Mouse (Mus musculus): ENCODE measurements around the gene Qrich2.
A peak's percentile ranks its signal among the peaks of the same experiment; 100 is the strongest.
"Not testable (repeated sequence)": the region's sequence is repeated elsewhere in the genome, so short reads cannot be mapped to it uniquely, and the experiment has no call there.

Gene Qrich2

DNA sequence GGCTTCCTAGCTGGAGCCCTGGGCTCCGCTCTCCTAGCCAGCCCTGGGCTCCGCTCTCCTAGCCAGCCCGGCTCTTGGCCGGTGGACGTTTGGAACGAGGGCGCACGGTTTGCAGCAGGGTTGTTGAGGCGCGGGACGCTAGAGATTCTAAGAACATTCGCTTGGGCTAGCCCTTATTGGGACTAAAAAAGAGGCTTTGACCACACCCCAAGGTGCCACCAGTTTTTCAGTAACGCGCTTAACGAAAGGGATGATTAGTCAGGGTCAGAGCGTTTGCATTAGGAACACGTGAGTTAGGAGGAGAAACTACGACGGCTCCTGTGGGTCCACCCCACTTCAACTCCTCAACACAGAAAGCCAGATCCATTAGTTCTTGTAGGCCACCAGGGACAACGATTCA lies at the start of gene Qrich2:
Qrich2 (minus strand) TSS at position 101 of the 400 bp plus-strand sequence.
- no peak for DNase-seq

- no peak for DNase-seq
These were observed 49.4 kb upstream of the Qrich2 start for GRCm38 (mm10) chr11:116515330-116516020.

DNA sequence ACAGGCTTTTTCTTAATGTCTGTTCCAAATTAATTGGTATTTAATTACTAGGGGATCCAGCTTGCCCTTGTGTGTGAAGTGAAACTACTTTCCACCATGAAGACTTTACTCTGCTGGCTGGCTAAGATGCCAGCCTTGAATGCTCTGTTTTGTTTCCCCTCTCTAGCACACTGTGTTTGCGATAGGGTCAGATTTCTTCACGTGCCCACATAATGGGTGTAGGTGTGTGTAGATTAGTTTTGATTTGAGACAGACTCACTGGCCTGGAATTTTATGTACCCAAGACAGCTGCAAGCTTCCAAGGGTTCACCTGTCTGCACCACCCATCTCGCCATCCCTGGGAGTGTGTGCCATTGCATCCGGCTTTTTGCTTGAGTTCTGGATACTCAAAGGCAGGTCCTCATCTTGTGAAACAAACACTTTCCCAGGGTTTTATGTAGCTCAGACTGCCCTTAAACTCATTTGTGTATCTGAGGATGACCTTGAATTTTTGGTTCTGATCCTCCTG lies 47.5 kb upstream of the Qrich2 start:
- DNase-seq = no peak

DNA sequence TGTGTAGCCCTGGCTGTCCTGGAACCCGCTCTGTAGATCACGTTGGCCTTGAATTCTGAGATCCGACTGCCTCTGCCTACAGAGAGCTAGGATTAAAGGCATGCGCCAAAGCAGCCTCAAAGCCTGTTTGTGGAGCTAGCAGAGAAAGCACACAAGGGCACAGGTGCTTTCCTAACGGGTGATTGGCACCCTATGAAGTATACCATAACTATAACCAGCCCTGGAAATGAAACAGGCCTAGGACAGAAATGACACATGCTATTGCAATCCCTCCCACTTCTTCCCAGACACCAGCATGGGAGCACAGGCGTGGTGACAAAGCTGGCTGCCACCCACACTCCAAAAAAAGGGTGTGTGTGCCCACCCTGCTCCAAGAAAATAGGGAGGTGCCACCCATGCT lies 46.9 kb upstream of the Qrich2 start:
- DNase-seq = no peak

DNA sequence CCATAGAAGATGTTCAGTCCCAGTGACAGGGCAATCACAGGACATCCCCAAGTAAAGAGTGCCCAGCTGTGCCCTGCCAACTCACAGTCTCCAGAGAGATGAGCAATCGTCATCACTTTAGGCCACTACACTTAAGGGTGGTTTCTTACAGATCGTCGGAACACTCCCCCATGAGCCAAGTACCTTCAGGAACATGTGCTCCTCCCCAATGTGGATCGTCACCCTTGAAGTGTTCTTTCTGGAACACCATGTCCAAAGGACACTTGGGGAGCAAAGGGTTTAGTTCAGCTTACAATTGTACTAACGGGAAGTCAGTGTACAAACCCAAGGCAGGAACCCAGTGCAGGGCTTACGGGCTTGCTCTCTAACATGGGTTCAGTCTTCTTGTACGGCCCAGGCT lies 46.1 kb upstream of the Qrich2 start:
- no peak for DNase-seq

DNA sequence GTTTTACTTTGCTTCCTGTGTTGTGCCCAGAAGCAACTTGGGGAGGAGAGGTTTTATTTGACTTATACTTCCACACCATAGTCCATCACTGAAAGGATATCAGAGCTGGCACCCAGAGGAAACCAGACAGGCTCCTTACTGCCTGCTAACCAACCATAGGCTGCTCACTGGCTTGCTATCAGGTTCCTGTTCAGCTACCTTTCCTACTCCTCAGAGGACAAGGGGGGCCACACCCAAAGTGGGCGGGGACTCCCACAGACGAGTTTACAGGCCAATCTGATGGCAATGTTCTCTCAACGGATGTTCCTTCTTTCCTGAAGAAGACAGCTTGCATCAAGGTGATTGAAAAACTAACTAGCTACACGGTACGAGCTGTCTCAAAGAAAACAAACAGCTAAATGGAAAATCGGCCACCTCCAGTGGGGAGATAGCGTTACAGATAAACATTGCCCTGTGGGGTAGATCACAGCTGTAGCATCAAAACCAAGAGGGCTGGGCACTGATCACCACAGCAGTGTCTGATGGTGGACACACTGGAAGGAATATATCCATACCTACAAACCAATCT lies 45.3 kb upstream of the Qrich2 start:
- DNase-seq = no peak

DNA sequence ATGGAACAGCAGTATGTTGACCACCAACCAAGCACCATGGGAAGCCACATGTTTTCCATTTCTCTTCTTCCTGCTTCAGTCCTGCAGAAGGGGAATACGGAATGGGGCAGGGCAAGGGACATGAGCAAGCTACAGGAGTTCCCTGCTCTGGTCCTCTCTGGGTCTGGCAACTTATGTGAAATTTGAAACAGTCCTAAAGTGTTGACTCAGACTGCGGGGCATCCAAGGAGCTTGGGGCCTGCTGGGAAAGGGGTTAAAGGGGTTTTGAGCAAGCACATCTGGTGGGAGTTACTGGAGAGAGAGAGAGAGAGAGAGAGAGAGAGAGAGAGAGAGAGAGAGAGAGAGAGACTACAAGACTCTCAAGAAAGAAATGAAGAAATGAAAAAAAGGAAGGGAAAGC lies 42.6 kb upstream of the Qrich2 start:
- no peak for DNase-seq

DNA sequence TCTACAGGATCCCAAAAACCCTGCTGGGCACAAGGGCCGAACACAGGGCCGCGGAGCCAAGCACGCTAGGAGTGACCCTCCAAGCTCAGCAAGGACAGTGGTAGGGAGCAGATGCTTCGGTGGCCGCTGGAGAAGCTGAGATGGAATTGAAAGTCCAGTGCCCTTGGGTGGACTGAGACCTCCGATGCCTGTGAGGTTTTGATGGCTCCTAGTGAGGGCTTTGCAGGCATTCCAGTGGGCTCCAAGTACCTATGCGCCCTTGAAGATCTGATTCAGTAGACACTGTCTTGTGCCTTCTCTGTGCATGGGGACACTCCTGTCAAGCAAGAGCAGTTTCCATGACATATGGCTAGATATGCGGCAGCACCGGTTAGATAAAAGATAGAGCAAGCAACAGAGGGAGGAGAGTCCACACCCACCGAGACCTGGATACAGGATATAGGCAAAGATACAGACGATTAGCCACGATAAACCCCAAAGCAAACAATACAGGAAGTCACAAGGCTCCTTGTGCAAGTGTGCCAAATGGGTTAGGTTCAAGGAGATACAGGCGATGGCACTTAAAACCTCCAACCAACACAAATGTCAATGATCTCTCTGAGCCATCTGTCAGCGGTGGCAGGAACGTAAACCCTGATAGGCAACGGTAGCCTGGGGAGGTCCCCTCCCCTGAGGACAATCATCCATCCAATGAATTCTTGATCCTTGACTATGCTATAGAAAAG lies 40.3 kb upstream of the Qrich2 start:
- no peak for DNase-seq

- DNase-seq = no peak
These were observed 39.5 kb upstream of the Qrich2 start for GRCm38 (mm10) chr11:116505573-116505972.

GRCm38 (mm10) chr11:116504516-116504915 lies 38.5 kb upstream of the Qrich2 start:
- DNase-seq = no peak

DNA sequence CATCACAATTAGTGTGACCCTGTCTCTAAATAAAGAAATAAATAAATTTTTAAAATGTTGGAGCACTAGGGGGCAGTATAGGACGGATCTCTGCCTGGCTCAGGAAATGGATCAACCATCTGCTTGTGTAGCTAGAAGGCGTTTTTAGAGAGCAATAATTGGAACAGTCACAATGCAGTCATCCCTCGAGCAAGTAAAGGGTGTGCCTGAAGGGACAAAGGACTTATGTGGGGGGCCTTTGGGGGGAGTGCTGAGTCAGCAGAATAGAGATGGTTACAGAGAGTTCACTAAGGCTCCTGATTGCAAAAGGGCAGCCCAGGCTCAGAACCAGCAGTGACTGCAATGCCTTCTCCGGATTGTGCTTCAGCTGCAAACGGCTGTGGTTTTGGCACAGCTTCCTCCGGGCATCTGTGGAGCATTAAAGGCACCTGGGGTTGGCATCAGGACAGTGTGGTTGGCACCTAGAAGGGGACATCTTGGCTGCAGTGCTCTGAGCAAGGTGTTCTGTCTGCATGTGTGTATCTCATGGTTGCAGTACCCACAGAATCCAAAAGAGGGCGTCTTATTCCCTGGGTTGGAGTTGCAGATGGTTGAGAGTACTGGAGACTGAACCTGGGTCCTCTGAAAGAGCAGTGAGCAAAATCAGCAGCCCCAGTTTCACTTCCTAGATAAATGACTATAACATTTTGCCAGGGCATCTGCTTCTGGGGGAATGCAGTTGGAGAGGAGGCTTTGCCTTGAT lies 35.1 kb upstream of the Qrich2 start:
- DNase-seq = peak; percentile 28 to 33

GRCm38 (mm10) chr11:116499018-116499417 lies 33.0 kb upstream of the Qrich2 start:
- no peak for DNase-seq

- no peak for DNase-seq
These were observed 32.6 kb upstream of the Qrich2 start for GRCm38 (mm10) chr11:116498596-116498995.

GRCm38 (mm10) chr11:116497313-116497712 lies 31.3 kb upstream of the Qrich2 start:
- no peak for DNase-seq

- DNase-seq = no peak
These were observed 28.6 kb upstream of the Qrich2 start for GRCm38 (mm10) chr11:116494474-116495174.

GRCm38 (mm10) chr11:116493795-116494252 lies 27.8 kb upstream of the Qrich2 start, which contains the start of gene Prpsap1:
Gene Prpsap1, minus strand, starts transcription at chr11:116494202.
- peak; percentile 71 to 77 for DNase-seq

DNA sequence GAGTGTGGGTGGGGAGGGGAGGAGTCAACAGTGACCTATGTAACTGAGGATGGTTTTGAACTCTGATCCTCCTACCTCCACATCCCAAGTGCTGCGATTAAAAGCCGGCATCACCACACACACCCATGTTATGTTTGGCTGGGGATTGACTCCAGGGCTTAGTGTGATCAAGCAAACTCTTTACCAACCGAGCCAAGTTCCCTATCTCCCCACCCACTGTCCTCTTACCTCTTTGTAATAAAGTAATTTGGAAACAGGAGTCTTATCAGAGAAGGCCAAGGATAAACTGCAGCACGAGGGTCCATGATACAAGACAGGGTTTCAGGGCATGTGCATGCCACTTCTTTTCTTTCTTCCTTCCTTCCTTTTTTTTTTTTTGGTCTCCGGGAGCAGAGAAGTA lies 27.1 kb upstream of the Qrich2 start:
- no peak for DNase-seq

- DNase-seq = not testable (repeated sequence)
These were observed 26.5 kb upstream of the Qrich2 start for GRCm38 (mm10) chr11:116492507-116492906.

DNA sequence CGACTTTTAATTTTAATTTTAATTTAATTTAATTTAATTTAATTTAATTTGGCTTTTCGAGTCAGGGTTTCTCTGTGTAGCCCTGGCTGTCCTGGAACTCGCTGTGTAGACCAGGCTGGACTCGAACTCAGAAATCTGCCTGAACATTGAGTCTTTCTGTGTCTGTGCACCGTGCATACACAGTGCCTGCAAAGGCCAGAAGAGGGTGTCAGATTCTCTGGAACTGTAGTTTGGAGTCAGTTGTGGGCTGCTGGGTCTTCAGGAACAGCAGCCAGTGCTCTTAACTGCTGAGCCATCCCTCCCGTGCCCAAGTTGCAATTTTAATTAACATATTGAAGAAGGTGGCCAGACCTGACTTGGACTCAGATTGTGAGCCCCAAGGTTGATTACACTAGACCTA lies 25.3 kb upstream of the Qrich2 start:
- DNase-seq = no peak

GRCm38 (mm10) chr11:116490232-116491107 lies 24.4 kb upstream of the Qrich2 start:
- peak; percentile 90 to 92 for DNase-seq

GRCm38 (mm10) chr11:116489771-116490231 lies 23.8 kb upstream of the Qrich2 start:
- no peak for DNase-seq
